Mouse (Mus musculus) CH12.LX (cell line): ENCODE measurements around the gene Tex261. TPM values are rescaled to one million over a fixed set of nuclear protein-coding genes. Genes with fewer than 3 reads are reported as not detected.

Experiments used
- DNase-seq: peaks from one replicate; pipeline ENCODE4 v3.0.0-alpha.2; 2013; ENCODE audit errors: extremely low read depth
- H3K27ac ChIP-seq: 2 replicates; pipeline ENCODE4 v1.5.1; 2012; ENCODE audit warnings: low read depth, mild to moderate bottlenecking, control low read depth, moderate library complexity; ENCODE audit not compliant: insufficient read depth
- H3K27me3 ChIP-seq: replicated peaks from 2 replicates; pipeline ENCODE3; 2012; ENCODE audit warnings: inconsistent platforms
- H3K36me3 ChIP-seq, 2 experiments: replicated peaks in 1 of 2; 2 replicates each; pipeline versions ENCODE3 to v1.6.1; 2012; ENCODE audit warnings: inconsistent platforms in 1 of 2, low read length in 1 of 2, mild to moderate bottlenecking in 1 of 2, mixed read lengths in 1 of 2, moderate library complexity in 1 of 2; ENCODE audit not compliant: control insufficient read depth in 1 of 2, insufficient read depth in 1 of 2
- H3K4me1 ChIP-seq, 2 experiments: 2 replicates each; pipeline ENCODE4 v1.6.1; 2012; ENCODE audit warnings: inconsistent platforms in 1 of 2, moderate library complexity in 1 of 2; ENCODE audit not compliant: insufficient read depth in 2 of 2, control insufficient read depth in 1 of 2
- H3K4me2 ChIP-seq: 2 replicates; pipeline ENCODE4 v1.6.1; 2012; ENCODE audit warnings: low read depth, mild to moderate bottlenecking, control low read depth; ENCODE audit not compliant: poor library complexity, insufficient read depth, severe bottlenecking
- H3K4me3 ChIP-seq, 3 experiments: fragments of 150-350 bp in 1 of 3; sonication (generic) in 1 of 3; replicated peaks in 1 of 3; 2 replicates each; pipeline versions ENCODE3 to v1.5.1; 2011 to 2012; ENCODE audit warnings: low read depth in 2 of 3, low read length in 2 of 3, mild to moderate bottlenecking in 2 of 3, moderate library complexity in 2 of 3, control low read depth in 1 of 3, improper control_type of control experiment in 1 of 3, inconsistent platforms in 1 of 3, mixed read lengths in 1 of 3; ENCODE audit not compliant: poor library complexity in 1 of 3
- H3K79me2 ChIP-seq: replicated peaks from 2 replicates; pipeline ENCODE4 v1.6.1; 2012; ENCODE audit warnings: mild to moderate bottlenecking, moderate library complexity; ENCODE audit not compliant: control insufficient read depth, poor library complexity, insufficient read depth, severe bottlenecking; ENCODE audit errors: extremely low read depth
- H3K9ac ChIP-seq: 2 replicates; pipeline ENCODE4 v1.6.1; 2012; ENCODE audit warnings: low read depth, mild to moderate bottlenecking, control low read depth, moderate library complexity; ENCODE audit not compliant: insufficient read depth
- H3K9me3 ChIP-seq: replicated peaks from 2 replicates; pipeline ENCODE3; 2012; ENCODE audit warnings: low read length, inconsistent platforms, mixed read lengths
- E2F4 ChIP-seq: IDR thresholded peaks from 2 replicates; pipeline ENCODE4 v1.6.1; 2011; ENCODE audit warnings: low read depth, low read length, improper control_type of control experiment; ENCODE audit not compliant: insufficient replicate concordance
- EP300 ChIP-seq: IDR thresholded peaks from 2 replicates; pipeline ENCODE4 v1.6.1; 2011; ENCODE audit warnings: low read length, improper control_type of control experiment
- ETS1 ChIP-seq: conservative IDR thresholded peaks from 2 replicates; pipeline ENCODE4 v1.6.1; 2012; ENCODE audit warnings: low read depth, mild to moderate bottlenecking, inconsistent platforms, low read length, improper control_type of control experiment, moderate library complexity
- JUN ChIP-seq: IDR thresholded peaks from 2 replicates; pipeline ENCODE4 v1.6.1; 2011; ENCODE audit warnings: low read depth, mild to moderate bottlenecking, low read length, improper control_type of control experiment, moderate library complexity; ENCODE audit not compliant: insufficient read depth
- KAT2A ChIP-seq: IDR thresholded peaks from 2 replicates; pipeline ENCODE4 v1.6.1; 2012; ENCODE audit warnings: low read length, improper control_type of control experiment, inconsistent platforms; ENCODE audit not compliant: insufficient replicate concordance
- MAFK ChIP-seq: IDR thresholded peaks from 2 replicates; pipeline ENCODE4 v1.6.1; 2011; ENCODE audit warnings: low read length, improper control_type of control experiment; ENCODE audit not compliant: insufficient replicate concordance
- MAX ChIP-seq: IDR thresholded peaks from 2 replicates; pipeline ENCODE4 v1.6.1; 2011; ENCODE audit warnings: low read length, improper control_type of control experiment
- MEF2A ChIP-seq: IDR thresholded peaks from 2 replicates; pipeline ENCODE4 v1.6.1; 2014; ENCODE audit warnings: low read depth, mild to moderate bottlenecking, inconsistent platforms, low read length, improper control_type of control experiment, borderline replicate concordance
- MXI1 ChIP-seq: IDR thresholded peaks from 2 replicates; pipeline ENCODE4 v1.6.1; 2011; ENCODE audit warnings: mild to moderate bottlenecking, low read depth, low read length, improper control_type of control experiment
- MYC ChIP-seq: IDR thresholded peaks from 2 replicates; pipeline ENCODE4 v1.6.1; 2011; ENCODE audit warnings: low read depth, mild to moderate bottlenecking, improper control_type of control experiment, low read length
- NRF1 ChIP-seq: IDR thresholded peaks from 2 replicates; pipeline ENCODE4 v1.6.1; 2014; ENCODE audit warnings: low read depth, mild to moderate bottlenecking, inconsistent platforms, low read length, improper control_type of control experiment, moderate library complexity
- PAX5 ChIP-seq: IDR thresholded peaks from 2 replicates; pipeline ENCODE4 v1.6.1; 2012; ENCODE audit warnings: low read length, inconsistent platforms, mixed read lengths
- POLR2A ChIP-seq: IDR thresholded peaks from 2 replicates; pipeline ENCODE4 v1.6.1; 2011; ENCODE audit warnings: low read depth, mild to moderate bottlenecking, improper control_type of control experiment, low read length
- RAD21 ChIP-seq: IDR thresholded peaks from 2 replicates; pipeline ENCODE4 v1.6.1; 2011; ENCODE audit warnings: low read depth, mild to moderate bottlenecking, low read length, improper control_type of control experiment, moderate library complexity
- RCOR1 ChIP-seq: conservative IDR thresholded peaks from 2 replicates; pipeline ENCODE4 v1.6.1; 2012; ENCODE audit warnings: low read depth, mild to moderate bottlenecking, inconsistent platforms, low read length, improper control_type of control experiment
- SMC3 ChIP-seq: IDR thresholded peaks from 2 replicates; pipeline ENCODE4 v1.6.1; 2011; ENCODE audit warnings: low read depth, low read length, improper control_type of control experiment
- USF1 ChIP-seq: IDR thresholded peaks from 2 replicates; pipeline ENCODE4 v1.6.1; 2014; ENCODE audit warnings: low read depth, mild to moderate bottlenecking, inconsistent platforms, low read length, improper control_type of control experiment
- USF2 ChIP-seq: conservative IDR thresholded peaks from 2 replicates; pipeline ENCODE4 v1.6.1; 2011; ENCODE audit warnings: low read depth, low read length, improper control_type of control experiment
- ZC3H11A ChIP-seq: IDR thresholded peaks from 2 replicates; pipeline ENCODE4 v1.6.1; 2012; ENCODE audit warnings: low read depth, mild to moderate bottlenecking, inconsistent platforms, low read length, improper control_type of control experiment
- ZKSCAN1 ChIP-seq: IDR thresholded peaks from 2 replicates; pipeline ENCODE4 v1.6.1; 2012; ENCODE audit warnings: low read depth, inconsistent platforms, low read length, improper control_type of control experiment, borderline replicate concordance
- ZMIZ1 ChIP-seq: IDR thresholded peaks from 2 replicates; pipeline ENCODE4 v1.6.1; 2012; ENCODE audit warnings: low read depth, mild to moderate bottlenecking, inconsistent platforms, low read length, improper control_type of control experiment
- dilution Hi-C: fragments of 300-500 bp; cut with MboI; formaldehyde crosslinking; loops from 2 replicates; pipeline ENCODE4 v1.14.3; 2020; ENCODE audit warnings: low sequenced_read_pairs; ENCODE audit not compliant: extremely low pct_unique_long_range_greater_than_20kb, extremely low pct_ligation_motif_present
- in situ Hi-C: fragments of 300-500 bp; cut with MboI; formaldehyde crosslinking; loops from 3 replicates; pipeline ENCODE4 v1.14.3; 2019; ENCODE audit warnings: low sequenced_read_pairs, low pct_ligation_motif_present, low pct_unique_long_range_greater_than_20kb, mixed read lengths
- polyA plus RNA-seq: library from polyadenylated mRNA; unstranded; fragments of >175 nt; gene quantifications from 2 replicates; pipeline ENCODE4 v1.2.1, GENCODE M21; 2012; ENCODE audit warnings: low read depth; ENCODE audit not compliant: insufficient read length
- total RNA-seq, 2 experiments: library from RNA; depleted of rRNA; stranded (reverse); fragments of 300-350 nt in 1 of 2; fragments of >200 nt in 1 of 2; gene quantifications; 2 replicates each; pipeline ENCODE4 v1.2.3; 2012 to 2014

Tex261 gene
- total and polyA plus RNA-seq, 3 experiments, result 44.6 to 87.8 (median 65.6) TPM

DNA sequence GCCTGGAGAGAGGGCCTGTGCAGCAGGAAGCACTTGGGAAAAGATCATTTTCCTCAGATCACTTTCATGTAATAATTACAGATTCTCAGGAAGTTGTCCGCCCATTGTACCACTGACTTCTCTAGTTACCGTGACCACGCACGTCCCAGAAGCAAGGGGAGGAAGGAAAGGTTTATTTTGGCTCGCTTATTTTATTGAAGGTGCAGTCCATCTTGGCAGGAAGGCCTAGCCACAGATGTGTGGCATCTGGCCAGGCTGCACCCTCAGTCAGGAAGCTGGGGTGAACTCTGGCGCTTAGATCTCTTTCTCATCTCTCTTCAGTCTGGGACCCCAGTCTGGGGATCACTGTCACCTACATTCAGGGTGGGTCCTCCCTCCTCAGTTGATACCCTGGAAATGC, 37.0 kb downstream of the Tex261 start:
- no peaks in the 10 kb centered on the region for H3K36me3 ChIP-seq
- H3K27ac ChIP-seq, result no peak overlapping the region
- no peak overlapping the region for H3K9ac ChIP-seq
- H3K79me2 ChIP-seq, result no peaks in the 10 kb centered on the region
- H3K27me3 ChIP-seq, result peaks cover 85% of the 10 kb centered on the region
- H3K9me3 ChIP-seq, result peaks cover 33% of the 10 kb centered on the region
- H3K4me3 ChIP-seq, result no peak overlapping the region
- DNase-seq, result no peak
- TF ChIP-seq KAT2A (no peak), MYC (no peak), POLR2A (no peak), NRF1 (no peak), ZC3H11A (no peak), USF1 (no peak)
- in situ Hi-C loops (no loop called here), dilution Hi-C loops (no loop called here)
- H3K4me1 ChIP-seq, result no peaks in the 10 kb centered on the region
- no peak overlapping the region for H3K4me2 ChIP-seq

DNA sequence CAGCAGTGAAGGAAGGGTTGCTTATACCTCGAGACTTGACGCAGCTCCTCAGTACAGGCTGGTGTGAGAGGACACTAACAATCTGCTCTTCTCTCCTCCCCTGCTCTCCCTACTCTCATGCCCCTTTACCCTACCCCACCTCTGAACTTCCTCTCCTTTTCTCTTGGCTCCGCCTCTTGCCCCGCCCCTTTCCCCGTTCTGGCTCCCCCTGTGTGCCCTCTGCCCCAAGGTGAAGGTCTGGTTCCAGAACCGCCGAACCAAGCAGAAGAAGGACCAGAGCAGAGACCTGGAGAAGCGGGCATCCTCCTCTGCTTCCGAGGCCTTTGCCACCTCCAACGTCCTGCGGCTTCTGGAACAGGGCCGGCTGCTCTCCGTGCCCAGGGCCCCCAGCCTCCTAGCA, 38.3 kb downstream of the Tex261 start:
- Histone ChIP-seq H3K27ac (no peak overlapping the region), H3K4me3 (no peak overlapping the region), H3K36me3 (no peaks in the 10 kb centered on the region), H3K4me1 (no peaks in the 10 kb centered on the region), H3K79me2 (no peaks in the 10 kb centered on the region), H3K27me3 (peaks cover 82% of the 10 kb centered on the region), H3K9ac (no peak overlapping the region), H3K9me3 (peaks cover 35% of the 10 kb centered on the region), H3K4me2 (no peak overlapping the region)
- TF ChIP-seq RCOR1, result no peak
- no peak for TF ChIP-seq ETS1
- TF ChIP-seq RAD21, result no peak
- no peak for TF ChIP-seq E2F4
- no peak for TF ChIP-seq MXI1
- TF ChIP-seq JUN, result no peak
- TF ChIP-seq MEF2A, result no peak
- no peak for TF ChIP-seq ZMIZ1
- no peak for TF ChIP-seq USF1
- no peak for TF ChIP-seq MAX
- no peak for TF ChIP-seq PAX5
- no peak for TF ChIP-seq SMC3
- no peak for TF ChIP-seq POLR2A
- TF ChIP-seq ZC3H11A, result no peak
- TF ChIP-seq MAFK, result no peak
- TF ChIP-seq USF2, result no peak
- TF ChIP-seq ZKSCAN1, result no peak
- no peak for TF ChIP-seq EP300
- no peak for DNase-seq
- in situ Hi-C loops (no loop called here), dilution Hi-C loops (no loop called here)
